Mouse (Mus musculus) common myeloid progenitor, adult 5-6 weeks (primary cell): ENCODE data around the gene Macrod2. TPM values are rescaled to one million over a fixed set of nuclear protein-coding genes. Genes with fewer than 3 reads are reported as not detected.

Source experiments
- ATAC-seq: replicated peaks from 2 replicates; pipeline ENCODE4 v1.8.0; 2016; ENCODE audit warnings: low read depth, mild to moderate bottlenecking, moderate TSS enrichment, inconsistent platforms; ENCODE audit not compliant: poor library complexity, severe bottlenecking
- total RNA-seq: library from RNA; stranded (forward); fragments of 200-1000, 187-1606 nt; gene quantifications from 2 replicates; pipeline ENCODE4 v1.2.3, GENCODE M21; 2017

The Macrod2 gene
- total RNA-seq, 1 experiment from 2014 or later = 10.0 TPM

DNA sequence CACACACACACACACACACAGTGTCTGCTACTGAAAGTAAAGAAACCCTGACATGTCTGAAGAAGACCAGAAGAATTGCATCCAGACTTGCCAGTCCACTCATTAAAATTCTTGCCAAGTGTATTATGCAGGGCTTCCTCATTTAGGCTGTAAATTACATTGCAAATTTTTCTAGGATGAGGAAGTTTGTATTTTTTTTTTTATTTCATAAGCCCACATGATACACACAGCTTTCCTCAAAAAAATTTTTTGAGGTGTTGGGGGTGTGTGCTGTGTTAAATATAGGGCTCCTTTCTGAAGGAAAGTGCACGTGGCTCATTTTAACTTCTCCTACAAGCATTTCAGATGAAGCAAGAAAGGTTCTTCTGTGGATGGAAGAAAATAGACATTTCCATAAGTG lies 613.3 kb downstream of the Macrod2 start:
- ATAC-seq = peak; percentile 72

DNA sequence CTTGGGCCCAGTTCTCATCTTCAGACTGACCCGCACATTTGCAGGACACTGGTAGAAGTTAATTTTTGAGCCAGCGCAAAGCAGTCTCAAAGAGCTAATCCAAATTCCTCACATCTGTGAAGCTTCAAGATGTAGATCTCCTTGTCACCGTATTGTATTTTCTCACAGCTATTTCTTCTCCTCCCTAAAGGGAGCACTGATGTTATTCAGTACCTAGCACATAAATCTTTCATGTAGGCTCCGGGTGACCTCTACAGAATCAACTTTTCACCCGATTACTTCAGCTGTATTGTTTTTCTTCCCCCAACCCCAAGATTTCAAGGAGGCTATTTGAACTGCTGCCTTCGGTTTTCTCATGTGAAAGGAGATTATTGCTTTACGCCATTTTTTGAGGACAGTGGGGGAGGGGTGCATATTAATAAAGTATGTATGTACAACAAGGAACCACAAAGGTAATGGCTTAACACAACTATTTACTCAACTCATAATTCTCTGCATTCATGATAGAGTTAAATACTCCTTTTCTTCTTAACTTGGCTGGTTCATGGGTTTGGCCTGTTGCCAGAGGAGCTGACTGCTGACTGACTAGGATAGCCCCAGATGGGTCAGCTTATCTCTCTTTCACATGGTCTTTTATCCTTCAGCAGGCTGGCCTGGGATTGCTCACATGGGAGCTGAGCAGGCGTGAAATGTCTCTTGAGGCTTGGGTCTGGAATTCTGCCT lies 618.5 kb downstream of the Macrod2 start:
- peak; percentile 77 for ATAC-seq

DNA sequence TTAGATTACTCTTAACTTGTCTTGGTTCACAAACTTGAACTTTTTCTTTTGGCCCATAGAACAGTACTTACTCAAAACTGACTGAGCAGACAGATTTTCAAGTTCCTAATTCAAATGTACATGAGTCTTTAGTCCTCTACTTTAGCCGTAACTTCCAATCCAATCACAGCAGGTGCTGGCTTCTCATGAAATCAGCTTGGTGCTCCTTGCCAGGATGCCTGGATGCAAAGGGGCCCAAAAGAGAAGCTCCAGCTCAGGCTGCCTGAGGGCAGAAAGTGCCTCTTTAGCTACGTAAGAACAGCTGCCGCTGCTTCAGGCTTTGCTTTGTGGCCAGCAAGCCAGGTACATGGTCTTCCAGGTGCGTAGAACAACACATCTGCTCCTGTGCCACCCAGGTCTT lies 627.9 kb downstream of the Macrod2 start:
- ATAC-seq = no peak

DNA sequence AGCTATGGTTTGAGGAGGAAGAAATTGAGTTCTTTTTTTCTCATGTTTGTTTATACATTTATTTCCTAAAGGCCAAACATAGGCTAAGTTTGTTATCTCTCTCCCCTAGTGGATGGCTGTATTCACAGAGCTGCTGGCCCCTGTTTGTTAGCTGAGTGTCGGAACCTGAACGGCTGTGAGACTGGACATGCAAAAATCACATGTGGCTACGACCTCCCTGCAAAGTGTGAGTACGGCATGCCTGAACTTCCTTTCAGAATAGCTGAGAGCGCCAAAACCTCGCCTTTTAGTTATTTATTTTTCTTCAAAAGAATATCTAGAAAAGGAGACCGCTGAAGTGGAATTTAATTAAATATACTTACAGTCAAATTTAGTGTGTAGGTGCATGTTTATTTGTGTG lies 628.8 kb downstream of the Macrod2 start:
- ATAC-seq = no peak

DNA sequence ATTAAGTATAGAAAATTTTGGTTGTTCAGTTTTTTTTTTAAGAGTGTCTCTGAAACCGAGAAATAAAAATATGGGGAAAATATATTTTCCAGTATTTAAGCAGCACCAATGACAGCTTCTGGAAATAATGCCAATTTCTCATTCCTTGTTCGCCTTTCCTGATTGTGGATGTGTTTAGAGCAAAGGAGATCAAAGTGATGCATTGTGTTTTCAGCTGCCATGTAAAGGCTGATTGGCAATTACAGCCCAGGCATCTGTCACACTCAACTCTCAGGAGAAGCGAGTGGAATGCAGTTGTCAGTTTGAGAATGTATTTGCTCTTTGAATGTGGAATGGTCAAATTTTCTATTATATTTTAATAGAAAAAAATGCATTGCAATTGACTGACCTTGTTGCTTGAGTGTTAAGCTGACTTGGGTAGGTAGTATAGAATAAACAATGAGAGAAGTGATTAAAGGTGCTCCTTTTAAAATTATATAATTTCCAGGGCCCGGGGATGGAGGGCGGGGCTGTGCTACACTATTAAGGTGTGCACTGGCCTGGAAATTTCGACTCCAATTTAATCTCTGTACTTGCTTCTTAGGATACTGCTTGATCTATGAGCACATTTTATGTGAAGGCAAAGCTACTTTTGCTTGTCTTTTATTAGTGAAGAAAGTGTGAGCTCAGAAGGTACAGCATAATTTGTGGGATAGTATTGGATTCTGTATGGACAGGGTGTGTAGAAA lies 629.4 kb downstream of the Macrod2 start:
- no peak for ATAC-seq

DNA sequence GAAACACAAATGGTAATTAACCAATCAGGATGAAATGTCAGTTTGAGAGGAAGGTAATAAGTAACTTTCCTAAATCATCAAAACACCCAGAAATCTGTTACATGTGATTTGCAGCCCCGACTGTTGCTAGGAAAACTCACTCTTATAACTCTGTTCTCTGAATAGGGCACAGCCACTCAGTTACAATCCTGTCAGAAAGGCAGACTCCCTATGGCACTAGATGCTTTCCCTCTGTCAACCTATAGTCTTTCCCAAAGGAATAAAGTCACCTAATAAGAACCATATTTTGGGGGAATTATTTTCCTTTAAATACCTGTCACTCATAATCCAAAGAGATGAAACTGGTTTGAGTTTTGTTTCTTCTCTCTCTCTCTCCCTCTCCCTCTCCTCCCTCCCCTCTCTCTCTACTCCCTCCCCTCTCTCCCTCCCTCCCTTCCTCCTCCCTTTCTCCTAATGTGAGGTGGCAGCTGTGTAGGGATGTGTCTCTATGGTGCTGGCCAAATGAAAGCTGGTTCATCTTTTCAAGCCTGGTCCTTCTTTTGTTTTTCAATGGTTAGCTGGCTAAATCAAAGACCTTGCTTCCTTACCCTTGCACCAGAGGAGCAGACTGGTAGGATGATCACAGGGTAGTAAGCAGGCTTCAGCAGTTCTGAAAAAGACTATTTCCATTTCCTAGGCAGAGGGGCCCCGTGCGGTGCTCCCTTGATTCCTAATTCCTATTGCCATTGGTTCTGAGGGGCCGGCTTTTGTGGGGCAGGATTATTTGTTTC lies 661.8 kb downstream of the Macrod2 start:
- no peak for ATAC-seq

DNA sequence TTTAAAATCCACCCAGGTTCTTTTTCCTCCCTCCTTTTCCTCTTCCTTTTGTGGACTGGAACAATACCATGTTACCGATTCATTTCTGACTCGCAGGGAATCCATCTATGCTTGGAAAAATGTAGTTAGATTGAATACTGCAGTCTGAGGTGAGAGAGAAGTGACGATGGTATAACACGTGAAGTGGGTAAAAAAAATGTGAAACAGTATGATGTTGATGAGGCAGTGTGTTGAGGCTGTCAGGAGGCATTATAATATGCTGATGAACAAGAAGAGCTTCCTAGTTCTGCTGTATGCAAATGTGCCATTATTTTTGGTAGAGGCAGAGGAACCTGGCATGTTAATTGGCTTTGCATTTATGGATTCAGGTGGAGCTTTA lies 662.3 kb downstream of the Macrod2 start:
- no peak for ATAC-seq

DNA sequence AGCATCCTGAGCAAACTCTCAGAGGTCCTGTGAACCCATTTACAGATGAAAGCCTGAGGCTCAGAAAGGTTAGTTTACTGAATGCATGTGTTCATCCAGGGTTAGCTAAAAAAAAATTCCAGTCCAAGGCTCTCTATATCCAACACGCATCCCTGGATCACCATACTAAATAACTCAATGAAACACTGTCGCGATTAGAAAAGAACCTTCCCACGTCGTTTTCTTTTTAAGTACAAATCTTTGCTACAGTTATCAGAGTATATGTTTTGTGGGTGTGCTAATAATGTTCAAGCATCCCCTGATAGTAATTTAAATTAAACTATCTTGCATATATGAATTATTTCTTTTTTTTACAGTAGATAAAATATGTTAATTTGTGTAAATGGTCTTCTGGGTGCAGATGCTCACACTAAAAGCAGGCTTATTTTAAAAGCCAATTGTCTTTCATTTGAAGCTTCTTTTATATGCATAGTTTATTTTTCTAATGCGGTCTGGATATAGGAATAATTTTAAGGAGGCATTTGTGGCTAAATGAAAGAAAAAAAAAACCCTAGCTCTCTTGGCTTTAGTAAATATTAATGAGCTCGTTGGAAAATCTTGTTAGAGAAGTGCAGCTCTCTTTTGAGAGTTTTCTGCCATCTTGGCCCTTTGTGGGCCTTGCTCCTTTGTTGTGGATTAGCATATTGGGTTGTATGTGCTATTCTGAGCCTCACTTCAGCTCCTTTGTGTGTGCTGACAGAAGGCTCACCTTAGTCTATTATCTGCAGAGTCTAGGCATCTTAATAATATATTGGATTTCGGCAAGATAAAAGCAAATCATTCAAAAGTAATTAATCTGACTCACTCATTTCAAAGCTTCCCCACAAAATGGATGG lies 679.1 kb downstream of the Macrod2 start:
- no peak for ATAC-seq

DNA sequence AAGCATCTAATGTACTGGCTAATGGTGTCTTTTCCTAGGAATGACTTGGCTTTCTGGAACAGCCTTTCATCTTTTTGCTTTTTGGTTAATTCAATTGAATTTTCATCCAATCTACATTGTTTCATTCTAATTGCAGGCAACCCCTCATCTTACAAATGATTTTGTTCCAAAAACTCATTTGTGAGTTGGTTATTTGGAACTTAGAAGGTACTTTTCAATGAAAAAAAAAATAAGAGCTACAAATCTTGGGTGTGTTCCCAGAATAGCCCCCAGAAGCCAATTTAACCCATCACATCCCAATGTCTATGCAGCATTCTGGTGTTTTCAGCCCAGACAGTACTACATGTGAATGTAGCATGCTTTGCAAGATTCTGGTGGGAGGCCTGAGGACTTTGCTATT lies 683.1 kb downstream of the Macrod2 start:
- ATAC-seq = no peak

DNA sequence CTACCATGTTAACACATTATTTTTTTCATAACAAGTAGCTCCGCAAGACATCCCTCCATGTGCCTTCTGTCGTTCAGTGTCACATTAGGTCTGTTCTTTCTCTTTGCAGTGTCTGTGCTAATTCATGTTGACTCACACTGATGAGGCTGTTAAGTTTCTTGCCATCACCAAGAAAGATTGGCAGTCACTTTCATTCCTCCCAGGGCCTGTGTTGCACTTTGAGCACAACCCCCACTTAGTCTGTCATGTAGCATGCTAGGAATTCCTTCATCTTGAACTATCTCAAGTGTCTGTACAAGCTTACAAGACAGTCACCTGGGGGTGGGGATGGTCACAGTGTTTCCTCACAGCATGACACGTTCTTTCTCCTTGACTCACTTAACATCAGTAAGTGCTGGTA lies 696.2 kb downstream of the Macrod2 start:
- no peak for ATAC-seq

DNA sequence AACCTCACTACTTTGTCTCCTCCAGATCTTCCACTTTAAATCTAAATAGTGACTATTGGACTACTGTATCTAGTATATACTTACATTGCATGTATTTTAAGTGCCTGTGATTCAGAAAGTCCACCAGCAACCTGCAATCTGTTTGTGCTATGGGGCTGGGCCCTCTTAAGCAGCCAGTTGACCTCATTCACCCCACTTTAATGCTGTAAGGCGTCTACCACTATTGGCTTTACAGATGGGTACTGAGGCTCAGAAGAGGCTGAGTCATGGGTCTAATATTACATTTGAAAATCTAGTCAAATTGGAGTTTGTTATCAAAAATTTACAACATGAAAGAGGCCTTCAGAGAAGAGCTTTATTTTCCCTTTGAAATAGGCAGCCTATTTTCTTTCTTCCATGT lies 722.5 kb downstream of the Macrod2 start:
- no peak for ATAC-seq

DNA sequence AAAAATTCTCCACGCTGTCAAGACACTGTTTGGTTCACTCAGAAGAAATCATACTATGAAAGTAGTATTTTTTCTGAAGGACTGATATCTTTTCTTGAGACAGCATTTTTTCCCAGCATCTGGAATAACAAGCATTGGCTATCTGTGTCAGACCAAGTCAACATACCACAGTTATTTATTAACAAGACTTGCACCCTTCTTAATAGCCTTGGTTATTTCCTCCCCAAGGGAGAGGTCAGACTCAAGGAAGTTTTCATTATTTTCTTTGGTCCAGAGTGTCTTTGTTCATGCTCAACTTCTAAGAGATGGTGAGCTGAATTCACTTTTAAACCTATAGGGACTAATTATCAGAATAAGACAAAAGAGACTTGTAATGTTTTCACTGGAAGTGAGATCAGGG lies 728.8 kb downstream of the Macrod2 start:
- no peak for ATAC-seq

DNA sequence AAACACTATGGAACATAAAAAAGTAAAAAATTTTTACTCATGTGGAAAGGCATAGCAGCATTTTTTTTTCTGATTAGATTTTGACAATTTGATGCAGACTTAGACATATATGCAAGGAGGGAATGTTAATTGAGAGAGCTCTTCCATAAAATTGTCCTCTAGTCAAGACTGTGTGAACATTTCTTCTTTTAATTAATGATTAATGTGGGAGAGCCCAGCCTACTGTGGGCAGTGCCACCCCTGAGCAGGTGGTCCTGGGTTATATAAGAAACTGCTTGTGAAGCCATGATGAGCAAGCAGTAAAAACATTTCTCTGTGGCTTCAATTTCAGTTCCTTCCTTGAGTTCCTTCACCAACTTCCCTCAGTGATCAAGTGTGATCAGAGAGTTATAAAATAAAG lies 730.5 kb downstream of the Macrod2 start:
- no peak for ATAC-seq

DNA sequence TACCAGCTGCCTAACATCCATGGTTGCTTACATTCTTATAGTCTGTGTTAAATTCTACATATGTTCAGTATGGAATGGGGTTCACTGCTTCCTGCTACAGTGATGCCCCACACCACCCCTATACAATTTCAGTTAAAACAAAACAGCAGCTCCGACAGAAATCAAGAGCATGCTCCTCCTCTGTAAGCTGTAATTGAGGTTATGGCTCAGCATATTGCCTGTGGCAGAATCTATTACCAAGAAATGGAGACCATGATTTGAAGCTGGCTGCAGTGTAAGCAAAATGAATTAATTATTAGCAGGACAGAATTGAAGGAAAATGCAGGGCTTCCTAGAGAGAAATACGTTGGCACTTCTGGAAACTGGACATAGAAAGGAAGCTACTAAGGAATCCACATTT lies 747.2 kb downstream of the Macrod2 start:
- no peak for ATAC-seq

DNA sequence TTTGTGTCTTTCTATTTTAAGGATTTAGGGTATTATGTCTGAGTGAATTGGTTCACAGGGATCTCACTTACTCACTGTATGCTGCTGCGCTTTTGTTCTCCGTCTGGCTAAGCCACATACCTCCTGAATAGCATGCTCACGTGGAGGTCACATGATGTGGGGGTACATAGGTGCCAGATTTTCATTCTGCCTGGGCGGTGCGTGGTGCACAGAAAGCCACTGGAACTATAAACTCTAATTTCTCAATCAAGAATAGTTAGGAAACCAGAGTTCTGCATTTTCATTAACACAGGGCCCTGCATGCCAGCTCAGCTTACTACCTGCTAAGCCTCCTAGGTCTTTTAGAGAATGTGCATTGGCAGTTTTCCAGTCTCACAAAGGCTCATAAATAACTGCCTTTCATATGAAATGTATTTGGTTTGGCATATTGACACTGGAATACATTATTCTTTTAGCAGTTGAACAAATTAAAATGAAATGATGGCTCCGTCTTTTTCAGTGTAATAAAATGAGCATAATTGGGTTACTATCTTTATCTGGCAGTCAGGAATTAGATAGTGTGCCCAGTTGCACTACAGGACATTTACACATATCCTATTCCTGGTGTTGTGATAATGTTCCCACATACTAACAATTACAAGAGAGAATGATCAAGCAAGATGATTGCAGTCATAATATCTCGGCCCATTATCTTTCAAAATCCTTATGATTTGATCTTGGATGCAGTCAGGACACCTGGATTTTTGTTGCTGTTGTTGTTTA lies 757.1 kb downstream of the Macrod2 start:
- no peak for ATAC-seq

DNA sequence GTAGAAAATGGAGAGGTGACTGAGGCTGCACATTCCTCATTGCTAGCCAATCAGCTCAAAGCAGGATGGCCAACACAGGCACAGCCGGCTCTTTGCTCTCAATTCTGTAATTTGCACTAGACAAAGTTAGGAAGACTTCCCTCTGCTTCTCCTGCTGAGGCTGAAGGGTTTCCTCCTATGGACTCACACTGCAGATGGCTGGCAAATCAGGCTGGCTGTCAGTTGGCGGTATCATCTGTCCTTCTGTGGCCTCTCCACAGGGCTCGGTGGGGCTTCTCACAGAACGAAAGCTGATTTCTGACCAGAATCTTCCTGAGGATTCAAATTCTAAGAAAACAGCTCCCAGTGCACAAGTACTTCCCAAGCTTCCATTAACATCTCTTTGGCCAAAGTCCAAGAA lies 760.9 kb downstream of the Macrod2 start:
- ATAC-seq = no peak

DNA sequence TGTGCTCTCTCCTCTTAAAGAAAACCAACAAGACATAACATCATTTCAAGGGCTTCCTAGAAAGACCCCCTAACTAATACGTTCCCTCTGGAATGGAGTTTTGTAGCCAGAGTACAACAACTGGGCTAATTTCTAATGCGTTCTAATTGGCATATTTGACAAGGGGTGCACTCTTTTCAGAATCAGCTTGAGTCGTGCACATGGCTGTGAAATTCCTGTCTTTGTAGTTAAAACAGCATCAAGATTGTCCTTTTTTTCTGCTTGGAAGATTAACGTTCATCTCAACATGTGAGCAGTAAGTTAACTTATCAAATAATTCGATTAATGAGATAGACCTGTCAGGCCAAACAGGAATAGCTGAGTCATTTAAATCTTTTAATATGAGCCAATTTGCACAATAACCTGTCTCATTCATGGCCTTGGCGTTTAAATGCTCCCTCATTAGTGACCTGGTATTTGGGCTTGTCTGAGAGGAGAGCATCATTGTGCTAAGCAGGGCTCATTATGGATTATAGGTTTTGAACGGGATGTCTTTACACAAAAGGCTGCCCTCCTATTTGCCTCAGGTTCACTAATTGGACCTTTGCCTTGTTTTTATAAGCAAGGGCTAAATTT lies 762.0 kb downstream of the Macrod2 start:
- no peak for ATAC-seq

DNA sequence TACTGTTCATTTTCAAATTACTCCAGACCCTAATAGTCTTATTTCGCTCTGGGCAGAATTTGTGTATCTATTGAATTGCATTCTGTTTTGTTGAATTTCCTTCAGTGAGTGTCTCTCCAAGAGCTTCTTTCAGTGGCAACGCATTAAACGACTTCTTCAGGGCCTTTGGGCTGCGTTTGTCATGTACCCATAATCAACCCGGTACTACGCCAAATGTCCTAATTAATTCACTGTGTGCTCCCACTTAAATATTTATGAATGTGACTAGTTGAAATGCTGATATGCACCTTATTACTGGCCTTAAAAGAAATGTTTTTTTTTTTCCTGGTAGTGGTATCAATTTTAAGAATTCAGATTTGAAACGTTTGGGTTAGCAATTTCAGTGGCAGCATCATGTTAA lies 763.1 kb downstream of the Macrod2 start:
- no peak for ATAC-seq

DNA sequence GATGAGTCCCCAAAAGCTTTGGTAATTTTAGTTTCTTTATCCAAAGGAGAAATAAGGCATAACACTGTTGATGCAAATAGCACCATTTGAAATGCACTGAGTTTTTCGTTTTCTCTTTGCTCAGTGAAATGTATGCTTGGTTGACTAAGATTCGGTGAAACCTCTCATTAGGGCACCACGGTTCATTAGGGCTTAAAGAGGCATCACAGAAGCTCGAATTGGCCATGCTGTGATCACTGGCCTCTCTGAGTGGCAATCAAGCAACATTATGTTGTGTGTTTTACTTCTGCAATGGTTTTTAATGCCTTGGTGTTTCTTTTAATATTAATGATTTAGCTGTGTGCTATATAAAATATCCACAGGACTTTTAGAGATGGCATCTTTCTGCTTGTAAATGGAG lies 768.8 kb downstream of the Macrod2 start:
- no peak for ATAC-seq
